Mouse (Mus musculus) urinary bladder, postnatal 0 days (tissue): ENCODE measurements around the gene Smim10l2a. TPM values are rescaled to one million over a fixed set of nuclear protein-coding genes. Genes with fewer than 3 reads are reported as not detected.

Experiments
- polyA plus RNA-seq: library from polyadenylated mRNA; unstranded; fragments of >200 nt; fragmentation: Nextera tagmentation; extraction: Ambion mirVana; gene quantifications from 2 replicates; pipeline ENCODE4 v1.2.1, GENCODE M21; 2015

Gene Smim10l2a
- polyA plus RNA-seq: 0.75 and 0.76 TPM in 2 replicates

GRCm38 (mm10) chrX:56374431-56375128, at the start of gene Smim10l2a:
Smim10l2a (plus strand) TSS chrX:56374586.

GRCm38 (mm10) chrX:56346176-56346931, 28.0 kb upstream of the Smim10l2a start, which contains the start of gene Zfp449:
Zfp449 (plus strand) TSS chrX:56346400.

Other genes starting within 250 kb of the Smim10l2a start
- gene 3830403N18Rik, start 238.0 kb upstream of the Smim10l2a start, polyA plus RNA-seq: 6.8 and 8.3 TPM in 2 replicates
- not detected in 2 replicates for gene Gm773, start 161.7 kb upstream of the Smim10l2a start, polyA plus RNA-seq
- gene Zfp449, start 28.2 kb upstream of the Smim10l2a start, polyA plus RNA-seq: 5.4 and 6.2 TPM in 2 replicates
- gene Gm2174, start 73.4 kb downstream of the Smim10l2a start, polyA plus RNA-seq: 1.2 and 2.4 TPM in 2 replicates
- 21.2 and 23.7 TPM in 2 replicates for gene Ints6l, start 80.3 kb downstream of the Smim10l2a start, polyA plus RNA-seq
- gene Gm10477, start 150.2 kb downstream of the Smim10l2a start, polyA plus RNA-seq: not detected in 2 replicates
- not detected in 2 replicates for gene Gm648, start 175.0 kb downstream of the Smim10l2a start, polyA plus RNA-seq
- 11.6 and 14.3 TPM in 2 replicates for gene Mmgt1, start 223.5 kb downstream of the Smim10l2a start, polyA plus RNA-seq
- gene Slc9a6, start 235.2 kb downstream of the Smim10l2a start, polyA plus RNA-seq: 7.0 and 9.6 TPM in 2 replicates